Mouse (Mus musculus): ENCODE data around the gene Abtb2. TPM values are rescaled to one million over a fixed set of nuclear protein-coding genes. Genes with fewer than 3 reads are reported as not detected.
"Not testable (repeated sequence)": the region's sequence is repeated elsewhere in the genome, so short reads cannot be mapped to it uniquely, and the experiment has no call there.

Gene Abtb2
- polyA plus RNA-seq (2014; fragmentation: Nextera tagmentation; extraction: Ambion mirVana), result 10.5 and 11.9 TPM in 2 replicates

DNA sequence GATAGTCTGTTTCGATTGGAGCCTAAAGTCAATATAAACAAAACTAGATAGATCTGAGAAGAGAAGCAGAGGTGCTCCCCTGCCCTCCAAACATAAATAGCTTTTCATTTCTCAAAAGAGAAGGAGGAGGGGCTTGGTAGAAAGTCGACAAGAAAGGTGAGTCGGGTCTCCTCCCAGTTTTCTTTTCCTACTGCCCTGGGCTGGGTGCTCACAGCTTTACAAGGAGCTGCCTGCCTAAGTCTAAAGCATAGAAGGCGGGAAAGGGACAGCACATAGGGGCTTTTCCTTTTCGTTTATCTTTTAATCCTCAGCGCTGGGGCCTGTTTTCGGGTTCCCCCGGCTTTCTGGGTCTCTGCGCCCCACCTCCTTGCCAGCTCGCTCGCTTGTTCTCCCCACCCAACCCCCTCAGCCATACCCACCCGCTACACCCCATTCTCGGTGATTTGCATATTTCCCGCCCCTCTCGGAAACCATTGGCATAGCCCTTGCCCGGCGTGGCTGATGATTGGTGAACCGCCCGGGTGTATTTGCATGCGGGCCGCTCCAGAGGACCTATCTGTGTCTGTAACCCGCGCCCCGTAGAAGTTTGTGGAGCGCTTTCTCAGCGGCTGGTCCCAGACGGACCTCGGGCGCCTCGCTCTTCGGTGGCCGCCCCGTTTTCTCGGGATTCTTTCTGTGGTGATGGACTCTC lies at the start of gene Abtb2:
Abtb2 (plus strand) TSS at position 579 of the 691 bp plus-strand sequence.
- ATAC-seq (ENCODE audit: low FRiP score) (peak; percentile 96), DNase-seq (ENCODE audit: low spot score) (peak; percentile 89)
- WGBS, result under 1% methylated on average over 34 of the region's 34 CpGs
- Histone ChIP-seq H3K9me3 (ENCODE audit: control insufficient read depth, low read length) (no peaks in the 10 kb centered on the region), H3K27ac (peak within 1 kb of the TSS; percentile 59; the same call in 1 of the 2 replicates), H3K36me3 (replicated peaks; ENCODE audit: control insufficient read depth, insufficient read depth) (no peaks in the 10 kb centered on the region), H3K27me3 (ENCODE audit: control insufficient read depth, insufficient read depth, low read length) (peaks cover 19% of the 10 kb centered on the region), H3K4me2 (replicated peaks) (peak within 1 kb of the TSS; percentile 99), H3K4me3 (replicated peaks; ENCODE audit: low read length) (peak within 1 kb of the TSS; percentile 75), H3K9ac (peak within 1 kb of the TSS; percentile 70), H3K4me1 (replicated peaks; ENCODE audit: control insufficient read depth, insufficient read depth, low read length) (peaks cover 43% of the 10 kb centered on the region)

DNA sequence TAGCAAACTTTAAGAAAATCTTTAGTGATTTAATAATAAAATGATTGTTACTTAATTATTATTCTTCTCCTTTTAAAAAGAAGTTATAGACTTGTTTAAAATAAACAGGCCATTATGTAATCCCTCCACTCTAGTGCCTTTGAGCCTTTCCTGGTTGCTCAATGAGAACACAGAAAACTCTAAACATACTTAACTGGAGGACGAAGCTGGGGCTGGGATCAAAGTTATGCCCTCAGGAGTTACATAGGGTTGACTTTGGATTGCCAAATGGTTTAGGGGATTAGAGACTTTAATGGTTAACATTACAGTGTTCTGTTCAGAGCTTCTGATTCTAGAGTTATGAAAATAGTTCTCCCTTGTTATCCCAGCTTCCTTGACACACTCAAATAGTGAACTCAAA lies 49.6 kb upstream of the Abtb2 start:
- Histone ChIP-seq H3K9ac (no peak overlapping the region), H3K4me3 (replicated peaks; ENCODE audit: low read length) (no peak overlapping the region), H3K4me2 (replicated peaks) (no peak overlapping the region), H3K27ac (no peak overlapping the region), H3K27me3 (ENCODE audit: control insufficient read depth, insufficient read depth, low read length) (no peaks in the 10 kb centered on the region), H3K4me1 (replicated peaks; ENCODE audit: control insufficient read depth, insufficient read depth, low read length) (no peaks in the 10 kb centered on the region), H3K9me3 (ENCODE audit: control insufficient read depth, low read length) (no peaks in the 10 kb centered on the region), H3K36me3 (replicated peaks; ENCODE audit: control insufficient read depth, insufficient read depth) (no peaks in the 10 kb centered on the region)
- ATAC-seq (ENCODE audit: low FRiP score), result no peak
- no peak for DNase-seq (ENCODE audit: low spot score)
- WGBS, result 83% methylated on average over 1 of the region's 1 CpGs

DNA sequence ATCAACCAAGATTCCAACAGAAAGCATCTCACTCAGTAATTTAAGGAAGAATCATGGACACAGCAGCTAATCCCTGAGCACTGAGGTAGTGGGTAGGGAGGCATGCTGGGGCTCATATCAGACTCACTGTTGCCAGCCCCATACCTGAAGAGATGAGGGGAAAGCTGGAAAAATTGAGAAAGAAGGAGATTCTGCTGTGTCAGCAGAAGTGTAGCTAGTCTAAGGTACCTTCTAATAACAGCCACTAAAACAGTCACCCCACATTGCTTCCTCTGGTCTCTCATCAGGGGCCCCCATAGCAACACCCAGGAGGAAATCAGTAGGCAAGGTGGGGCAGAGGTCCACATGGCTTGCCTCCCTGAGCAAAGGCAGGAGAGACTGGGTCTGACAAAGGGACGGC lies 40.5 kb upstream of the Abtb2 start:
- DNase-seq (ENCODE audit: low spot score) (no peak), ATAC-seq (ENCODE audit: low FRiP score) (no peak)
- H3K27ac ChIP-seq, result no peak overlapping the region
- H3K9ac ChIP-seq, result no peak overlapping the region
- WGBS, result 86% methylated on average over 1 of the region's 1 CpGs
- H3K4me2 ChIP-seq (replicated peaks), result no peak overlapping the region
- no peak overlapping the region for H3K4me3 ChIP-seq (replicated peaks; ENCODE audit: low read length)
- H3K27me3 ChIP-seq (ENCODE audit: control insufficient read depth, insufficient read depth, low read length), result no peaks in the 10 kb centered on the region
- H3K9me3 ChIP-seq (ENCODE audit: control insufficient read depth, low read length), result no peaks in the 10 kb centered on the region
- no peaks in the 10 kb centered on the region for H3K36me3 ChIP-seq (replicated peaks; ENCODE audit: control insufficient read depth, insufficient read depth)
- H3K4me1 ChIP-seq (replicated peaks; ENCODE audit: control insufficient read depth, insufficient read depth, low read length), result no peaks in the 10 kb centered on the region

DNA sequence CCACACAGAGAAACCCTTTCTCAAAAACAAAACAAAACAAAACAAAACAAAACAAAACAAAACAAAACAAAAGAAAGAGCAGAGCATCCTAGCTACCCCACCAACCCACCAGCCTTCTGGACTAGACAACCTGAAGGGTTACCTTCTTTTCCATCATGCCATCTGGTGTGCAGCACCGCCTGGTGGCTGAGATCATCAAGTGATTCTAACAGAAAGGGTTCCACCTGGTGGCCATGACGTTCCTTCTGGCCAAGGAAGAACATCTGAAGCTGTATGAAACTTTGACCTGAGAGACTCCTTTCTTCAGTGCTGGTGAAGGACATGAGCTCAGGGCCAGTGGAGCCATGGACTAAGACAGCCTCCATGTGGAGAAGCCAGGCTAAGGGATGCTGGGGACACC lies 19.0 kb upstream of the Abtb2 start:
- H3K4me1 ChIP-seq (replicated peaks; ENCODE audit: control insufficient read depth, insufficient read depth, low read length), result no peaks in the 10 kb centered on the region
- ATAC-seq (ENCODE audit: low FRiP score), result no peak
- WGBS, result 12% methylated on average over 2 of the region's 2 CpGs
- no peak overlapping the region for H3K4me3 ChIP-seq (replicated peaks; ENCODE audit: low read length)
- no peaks in the 10 kb centered on the region for H3K27me3 ChIP-seq (ENCODE audit: control insufficient read depth, insufficient read depth, low read length)
- no peak overlapping the region for H3K27ac ChIP-seq
- H3K9me3 ChIP-seq (ENCODE audit: control insufficient read depth, low read length), result no peaks in the 10 kb centered on the region
- H3K9ac ChIP-seq, result no peak overlapping the region
- no peaks in the 10 kb centered on the region for H3K36me3 ChIP-seq (replicated peaks; ENCODE audit: control insufficient read depth, insufficient read depth)
- no peak for DNase-seq (ENCODE audit: low spot score)
- no peak overlapping the region for H3K4me2 ChIP-seq (replicated peaks)

DNA sequence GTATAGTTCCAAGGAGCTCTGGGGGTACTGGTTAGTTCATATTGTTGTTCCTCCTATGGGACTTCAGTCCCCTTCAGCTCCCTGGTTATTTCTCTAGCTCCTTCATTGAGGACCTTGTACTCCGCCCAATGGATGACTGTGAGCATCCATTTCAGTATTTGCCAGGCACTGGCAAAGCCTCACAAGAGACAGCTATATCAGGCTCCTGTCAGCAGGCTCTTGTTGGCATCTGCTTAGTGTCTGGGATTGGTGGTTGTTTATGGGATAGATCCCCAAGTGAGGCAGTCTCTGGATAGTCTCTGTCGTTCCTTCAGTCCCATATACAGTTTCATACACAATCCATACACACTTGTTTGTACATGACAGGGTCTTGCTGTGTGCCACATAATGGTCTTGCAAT lies 15.8 kb upstream of the Abtb2 start:
- H3K4me3 ChIP-seq (replicated peaks; ENCODE audit: low read length); H3K36me3 ChIP-seq (replicated peaks; ENCODE audit: control insufficient read depth, insufficient read depth); ATAC-seq (ENCODE audit: low FRiP score); DNase-seq (ENCODE audit: low spot score); H3K9ac ChIP-seq; H3K4me2 ChIP-seq (replicated peaks); H3K9me3 ChIP-seq (ENCODE audit: control insufficient read depth, low read length); H3K27ac ChIP-seq; H3K4me1 ChIP-seq (replicated peaks; ENCODE audit: control insufficient read depth, insufficient read depth, low read length); H3K27me3 ChIP-seq (ENCODE audit: control insufficient read depth, insufficient read depth, low read length): not testable (repeated sequence)
- WGBS, result 97% methylated on average over 2 of the region's 2 CpGs

DNA sequence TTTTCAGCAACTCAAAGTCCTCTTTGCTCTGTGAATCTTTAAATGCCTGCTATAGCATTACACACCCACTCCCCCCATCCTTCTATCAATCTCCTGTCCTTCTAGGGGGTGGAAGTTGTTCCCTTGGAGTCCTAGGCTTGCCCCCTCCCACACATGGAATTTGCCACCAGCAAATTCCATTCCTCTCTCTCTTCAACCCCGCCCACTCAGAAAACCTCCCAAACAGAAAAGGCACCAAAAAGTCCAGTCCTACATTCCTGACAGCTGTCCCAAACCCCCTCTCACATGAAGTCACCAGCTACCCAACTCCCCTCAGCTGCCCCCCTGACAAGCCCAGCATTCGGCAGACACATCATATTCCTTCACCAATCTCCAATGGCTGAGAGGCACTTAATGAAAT lies 12.1 kb upstream of the Abtb2 start:
- H3K4me3 ChIP-seq (replicated peaks; ENCODE audit: low read length), result no peak overlapping the region
- no peaks in the 10 kb centered on the region for H3K27me3 ChIP-seq (ENCODE audit: control insufficient read depth, insufficient read depth, low read length)
- ATAC-seq (ENCODE audit: low FRiP score) (no peak), DNase-seq (ENCODE audit: low spot score) (no peak)
- H3K9ac ChIP-seq, result no peak overlapping the region
- H3K36me3 ChIP-seq (replicated peaks; ENCODE audit: control insufficient read depth, insufficient read depth), result no peaks in the 10 kb centered on the region
- H3K4me1 ChIP-seq (replicated peaks; ENCODE audit: control insufficient read depth, insufficient read depth, low read length), result no peaks in the 10 kb centered on the region
- 66% methylated on average over 2 of the region's 2 CpGs for WGBS
- H3K27ac ChIP-seq, result no peak overlapping the region
- H3K4me2 ChIP-seq (replicated peaks), result no peak overlapping the region
- H3K9me3 ChIP-seq (ENCODE audit: control insufficient read depth, low read length), result no peaks in the 10 kb centered on the region

DNA sequence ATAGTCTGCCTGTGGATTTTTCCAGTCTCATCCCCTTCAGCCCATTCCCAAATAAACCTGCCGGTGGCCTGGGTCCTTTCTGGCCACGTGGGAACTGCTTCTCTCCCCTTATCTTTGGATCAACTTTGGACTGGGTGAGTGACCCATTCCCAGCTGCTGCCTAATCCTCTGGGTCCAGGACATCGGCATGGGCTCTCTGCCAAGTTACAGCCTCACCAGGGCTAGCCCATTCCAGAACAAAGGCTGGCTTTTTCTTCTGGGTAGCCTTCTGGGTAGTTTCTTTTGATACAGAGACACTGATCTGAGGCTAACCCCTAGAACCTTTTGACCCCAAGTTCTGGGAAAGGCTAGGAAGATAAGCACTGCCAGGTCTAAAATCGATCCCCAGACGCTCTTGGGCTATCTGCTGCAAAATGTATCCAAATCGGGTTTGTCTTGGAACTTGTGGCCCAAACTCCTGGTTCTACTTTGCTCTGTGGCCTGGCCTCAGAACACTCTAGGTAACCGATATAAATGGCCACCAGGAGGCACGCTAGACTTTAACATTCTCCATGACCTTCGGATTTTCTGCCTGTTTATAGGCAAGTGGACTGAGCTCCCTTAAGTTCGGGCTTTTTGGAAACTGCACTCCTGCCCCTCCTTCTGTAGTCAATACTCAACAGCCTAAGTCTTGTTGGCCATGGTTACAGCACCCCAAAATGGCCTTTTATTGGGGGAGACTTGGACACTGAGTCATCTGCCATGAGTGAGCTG lies 9.8 kb upstream of the Abtb2 start:
- DNase-seq (ENCODE audit: low spot score), result no peak
- H3K9ac ChIP-seq, result no peak overlapping the region
- WGBS, result 65% methylated on average over 10 of the region's 10 CpGs
- no peaks in the 10 kb centered on the region for H3K9me3 ChIP-seq (ENCODE audit: control insufficient read depth, low read length)
- H3K4me2 ChIP-seq (replicated peaks), result no peak overlapping the region
- no peaks in the 10 kb centered on the region for H3K4me1 ChIP-seq (replicated peaks; ENCODE audit: control insufficient read depth, insufficient read depth, low read length)
- H3K36me3 ChIP-seq (replicated peaks; ENCODE audit: control insufficient read depth, insufficient read depth), result no peaks in the 10 kb centered on the region
- no peak overlapping the region for H3K4me3 ChIP-seq (replicated peaks; ENCODE audit: low read length)
- H3K27me3 ChIP-seq (ENCODE audit: control insufficient read depth, insufficient read depth, low read length), result no peaks in the 10 kb centered on the region
- H3K27ac ChIP-seq, result no peak overlapping the region
- no peak for ATAC-seq (ENCODE audit: low FRiP score)

DNA sequence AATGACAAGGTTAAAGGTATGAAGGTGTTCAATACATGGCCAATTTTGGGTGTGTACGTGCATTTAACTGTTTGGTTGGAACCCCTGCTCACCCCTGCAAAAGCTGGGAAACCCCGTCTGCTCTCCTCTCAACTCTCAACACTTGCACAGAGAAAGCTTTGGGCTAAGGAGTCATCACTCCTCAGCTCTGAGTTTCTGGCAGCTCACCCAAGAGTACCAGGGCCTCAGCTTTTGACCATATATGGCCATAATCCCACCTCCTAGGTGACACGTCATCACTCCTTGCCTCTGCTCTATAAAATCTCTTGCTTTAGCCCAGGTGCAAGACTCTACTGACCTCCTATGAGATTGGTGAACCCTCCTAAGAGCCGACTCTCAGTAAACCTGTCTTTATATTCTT lies 5.2 kb upstream of the Abtb2 start:
- Histone ChIP-seq H3K36me3 (replicated peaks; ENCODE audit: control insufficient read depth, insufficient read depth) (no peaks in the 10 kb centered on the region), H3K4me3 (replicated peaks; ENCODE audit: low read length) (no peak overlapping the region), H3K4me2 (replicated peaks) (no peak overlapping the region), H3K27ac (no peak overlapping the region), H3K27me3 (ENCODE audit: control insufficient read depth, insufficient read depth, low read length) (peaks cover 19% of the 10 kb centered on the region), H3K4me1 (replicated peaks; ENCODE audit: control insufficient read depth, insufficient read depth, low read length) (peaks cover 9% of the 10 kb centered on the region), H3K9me3 (ENCODE audit: control insufficient read depth, low read length) (no peaks in the 10 kb centered on the region), H3K9ac (no peak overlapping the region)
- DNase-seq (ENCODE audit: low spot score) (no peak), ATAC-seq (ENCODE audit: low FRiP score) (no peak)
- 78% methylated on average over 4 of the region's 4 CpGs for WGBS

DNA sequence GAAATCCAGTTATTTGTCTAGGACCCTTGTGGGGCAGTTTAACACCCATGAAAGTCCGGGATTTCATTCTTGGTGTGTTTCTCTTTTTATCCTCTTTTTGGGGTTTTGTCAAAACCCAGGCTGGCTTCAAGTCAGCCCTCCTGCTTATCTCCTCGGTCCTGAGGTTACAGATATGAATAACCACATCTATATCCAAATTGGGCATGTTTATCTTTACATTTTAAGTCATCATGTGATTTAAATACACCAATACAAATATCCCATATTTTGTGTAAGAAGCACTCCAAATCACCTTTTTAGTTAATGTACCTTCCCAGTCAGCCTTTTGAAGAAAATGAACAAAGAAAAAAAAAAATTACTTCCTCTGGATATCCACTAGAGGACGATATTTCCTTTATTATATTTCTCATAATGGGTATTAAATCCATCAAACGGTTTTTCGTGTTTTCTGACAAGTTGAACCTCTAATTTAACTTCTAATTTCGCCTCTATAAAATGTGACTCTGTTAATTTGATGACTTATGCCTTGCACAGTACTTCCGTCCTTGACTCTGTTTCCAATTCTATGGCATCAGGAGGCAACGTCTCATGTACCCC lies 1.6 kb upstream of the Abtb2 start:
- no peak for ATAC-seq (ENCODE audit: low FRiP score)
- Histone ChIP-seq H3K9ac (peak overlapping the region; percentile 70), H3K4me2 (replicated peaks) (peak overlapping the region; percentile 99), H3K36me3 (replicated peaks; ENCODE audit: control insufficient read depth, insufficient read depth) (no peaks in the 10 kb centered on the region), H3K4me1 (replicated peaks; ENCODE audit: control insufficient read depth, insufficient read depth, low read length) (peaks cover 32% of the 10 kb centered on the region), H3K9me3 (ENCODE audit: control insufficient read depth, low read length) (no peaks in the 10 kb centered on the region), H3K4me3 (replicated peaks; ENCODE audit: low read length) (peak overlapping the region; percentile 75), H3K27me3 (ENCODE audit: control insufficient read depth, insufficient read depth, low read length) (peaks cover 19% of the 10 kb centered on the region), H3K27ac (no peak overlapping the region)
- WGBS, result 16% methylated on average over 8 of the region's 8 CpGs
- DNase-seq (ENCODE audit: low spot score), result peak; percentile 80
